Mouse (Mus musculus): Measurements from ENCODE around the gene Pttg1ip. TPM values are rescaled to one million over a fixed set of nuclear protein-coding genes. Genes with fewer than 3 reads are reported as not detected.
A peak's percentile ranks its signal among the peaks of the same experiment; 100 is the strongest.

The Pttg1ip gene
- 10 to 100 TPM; 71.6 to 82.0 TPM for total RNA-seq (2021)
- long read RNA-seq, transcript Pttg1ip-201 (6 exons, 2,294 nt): major isoform, 81 of 103 reads
- long read RNA-seq, partial matches to known transcripts: 0 of 103 reads
- long read RNA-seq, other reads (novel, unspliced or antisense): 19 of 103 reads

GRCm38 (mm10) chr10:77581408-77582284, at the start of gene Pttg1ip:
TSS of gene Pttg1ip (plus strand) at chr10:77581720.
- peak; percentile 91 to 95 for DNase-seq (ENCODE audit: low spot score in 2 of 2)

- DNase-seq (ENCODE audit: low spot score in 2 of 2): no peak
Observed at GRCm38 (mm10) chr10:77532020-77532413, 49.5 kb upstream of the Pttg1ip start.

GRCm38 (mm10) chr10:77536727-77537126, 44.8 kb upstream of the Pttg1ip start:
- no peak for DNase-seq (ENCODE audit: low spot score in 2 of 2)

GRCm38 (mm10) chr10:77537215-77538209, 44.0 kb upstream of the Pttg1ip start:
- no peak for DNase-seq (ENCODE audit: low spot score in 2 of 2)

- DNase-seq (ENCODE audit: low spot score in 2 of 2): no peak
Observed at GRCm38 (mm10) chr10:77539320-77539945, 42.1 kb upstream of the Pttg1ip start.

- no peak for DNase-seq (ENCODE audit: low spot score in 2 of 2)
Observed at GRCm38 (mm10) chr10:77540576-77541102, 40.9 kb upstream of the Pttg1ip start.

GRCm38 (mm10) chr10:77541864-77542666, 39.5 kb upstream of the Pttg1ip start:
- no peak for DNase-seq (ENCODE audit: low spot score in 2 of 2)

- DNase-seq (ENCODE audit: low spot score in 2 of 2): no peak
Observed at GRCm38 (mm10) chr10:77543226-77543625, 38.3 kb upstream of the Pttg1ip start.

GRCm38 (mm10) chr10:77544916-77545315, 36.6 kb upstream of the Pttg1ip start:
- DNase-seq (ENCODE audit: low spot score in 2 of 2): peak; percentile 15 to 32

GRCm38 (mm10) chr10:77548576-77548975, 32.9 kb upstream of the Pttg1ip start:
- DNase-seq (ENCODE audit: low spot score in 2 of 2): no peak

- DNase-seq (ENCODE audit: low spot score in 2 of 2): no peak
Observed at GRCm38 (mm10) chr10:77550874-77551273, 30.6 kb upstream of the Pttg1ip start.

- no peak for DNase-seq (ENCODE audit: low spot score in 2 of 2)
Observed at GRCm38 (mm10) chr10:77552162-77552561, 29.4 kb upstream of the Pttg1ip start.

GRCm38 (mm10) chr10:77553285-77553684, 28.2 kb upstream of the Pttg1ip start:
- DNase-seq (ENCODE audit: low spot score in 2 of 2): no peak

GRCm38 (mm10) chr10:77554918-77555317, 26.6 kb upstream of the Pttg1ip start:
- DNase-seq (ENCODE audit: low spot score in 2 of 2): no peak

- peak; percentile 14 to 31 for DNase-seq (ENCODE audit: low spot score in 2 of 2)
Observed at GRCm38 (mm10) chr10:77556631-77557030, 24.9 kb upstream of the Pttg1ip start.

GRCm38 (mm10) chr10:77557641-77558040, 23.9 kb upstream of the Pttg1ip start:
- no peak for DNase-seq (ENCODE audit: low spot score in 2 of 2)

- DNase-seq (ENCODE audit: low spot score in 2 of 2): no peak
Observed at GRCm38 (mm10) chr10:77560090-77560489, 21.4 kb upstream of the Pttg1ip start.

GRCm38 (mm10) chr10:77560830-77561229, 20.7 kb upstream of the Pttg1ip start:
- DNase-seq (ENCODE audit: low spot score in 2 of 2): no peak

- DNase-seq (ENCODE audit: low spot score in 2 of 2): no peak
Observed at GRCm38 (mm10) chr10:77561508-77561907, 20.0 kb upstream of the Pttg1ip start.

- no peak for DNase-seq (ENCODE audit: low spot score in 2 of 2)
Observed at GRCm38 (mm10) chr10:77565005-77565404, 16.5 kb upstream of the Pttg1ip start.

Measured in layer of hippocampus, postnatal 10 days (tissue).